Mouse (Mus musculus): ENCODE measurements at regions not wholly inside any gene's neighbourhood (a gene's known extent, or its start where the extent isn't known, plus 50 kb on each side); places are given as distances from the start of the nearest gene placed in this dataset.
A peak's percentile ranks its signal among the peaks of the same experiment; 100 is the strongest.

- TF ChIP-seq POLR2A (IDR thresholded peaks at IDR 0.05; ENCODE audit: insufficient read depth, low read depth, low read length) (no peak), CTCF (IDR thresholded peaks at IDR 0.05; ENCODE audit: insufficient read depth, low read depth, low read length) (no peak)
- Histone ChIP-seq H3K4me3 (ENCODE audit: insufficient read depth, low read depth, low read length) (no peak overlapping the region), H3K27ac (ENCODE audit: insufficient read depth, low read depth, low read length) (no peak overlapping the region), H3K4me1 (ENCODE audit: control insufficient read depth, insufficient read depth, low read length) (peaks cover 4% of the 10 kb centered on the region)
- 64% methylated on average over 10 of the region's 10 CpGs for WGBS
These were observed 100.2 kb upstream of the Pgrmc2 start for GRCm38 (mm10) chr3:41182900-41183595.

DNA sequence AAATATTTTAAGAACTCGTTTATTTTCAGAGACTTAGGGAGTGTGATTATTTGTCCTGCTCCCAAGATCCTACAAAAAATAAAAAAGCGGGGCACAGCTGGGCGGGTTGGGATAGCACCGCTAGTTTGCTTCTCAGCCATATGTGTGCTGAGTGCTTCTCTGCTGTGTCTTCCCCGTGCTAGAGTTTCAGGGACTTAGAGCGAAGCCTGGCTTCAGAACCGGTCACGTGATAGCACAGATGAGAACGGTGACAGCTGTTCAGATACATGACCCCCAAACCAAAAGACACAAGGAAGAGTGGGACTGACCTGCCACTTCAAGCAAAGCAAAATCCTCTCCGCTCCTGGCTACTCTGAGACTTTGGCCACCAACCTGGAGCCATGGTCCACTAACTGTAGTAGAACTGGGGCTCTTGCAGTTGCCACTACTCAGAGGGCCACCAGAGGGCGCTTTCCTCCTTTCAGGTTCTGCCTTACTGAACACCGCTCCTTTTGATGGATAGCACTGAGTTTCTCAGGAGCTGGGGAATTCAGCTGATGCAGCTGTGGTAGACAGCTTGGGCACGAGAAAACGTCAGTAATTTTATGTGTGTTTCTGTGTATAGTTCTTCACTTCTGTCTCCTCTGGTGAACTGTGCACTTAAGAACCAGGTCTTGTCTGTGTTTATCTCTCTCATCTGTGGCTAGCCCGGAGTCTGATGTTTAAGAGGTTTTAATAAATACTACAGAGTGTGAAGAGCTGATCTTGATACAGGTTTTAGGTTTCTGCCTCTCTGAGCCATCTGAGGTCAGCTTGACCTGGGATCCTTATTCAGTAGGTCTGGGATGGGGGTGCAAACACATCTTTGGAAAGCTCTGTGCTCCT, 99.4 kb upstream of the Pgrmc2 start:
- peak; percentile 74 for TF ChIP-seq CTCF (IDR thresholded peaks at IDR 0.05; ENCODE audit: insufficient read depth, low read depth, low read length)
- no peak for TF ChIP-seq POLR2A (IDR thresholded peaks at IDR 0.05; ENCODE audit: insufficient read depth, low read depth, low read length)
- peaks cover 4% of the 10 kb centered on the region for H3K4me1 ChIP-seq (ENCODE audit: control insufficient read depth, insufficient read depth, low read length)
- 53% methylated on average over 15 of the region's 15 CpGs for whole genome bisulfite sequencing
- no peak overlapping the region for H3K4me3 ChIP-seq (ENCODE audit: insufficient read depth, low read depth, low read length)
- H3K27ac ChIP-seq (ENCODE audit: insufficient read depth, low read depth, low read length) = no peak overlapping the region

DNA sequence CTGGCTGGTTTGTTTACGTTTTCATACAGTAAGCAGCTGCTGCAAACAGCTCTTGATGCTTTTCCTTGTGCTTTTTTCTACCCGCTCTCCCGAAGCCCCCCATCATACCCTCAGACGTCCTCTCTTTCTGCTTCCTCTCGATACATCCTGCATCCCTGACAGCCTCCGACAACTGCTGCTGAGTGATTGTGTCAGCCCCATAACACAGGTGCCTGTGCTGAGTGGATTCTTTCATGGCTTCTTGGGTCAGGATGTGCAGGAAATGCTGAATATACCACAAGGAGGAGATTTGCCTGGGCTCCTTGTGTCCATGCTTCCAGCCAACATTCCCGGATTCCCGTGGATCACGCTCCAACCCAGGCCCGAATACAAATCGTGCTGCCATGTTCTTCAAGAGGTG, 98.6 kb upstream of the Pgrmc2 start:
- TF ChIP-seq CTCF (IDR thresholded peaks at IDR 0.05; ENCODE audit: insufficient read depth, low read depth, low read length) (no peak), POLR2A (IDR thresholded peaks at IDR 0.05; ENCODE audit: insufficient read depth, low read depth, low read length) (no peak)
- 92% methylated on average over 11 of the region's 11 CpGs for WGBS
- Histone ChIP-seq H3K27ac (ENCODE audit: insufficient read depth, low read depth, low read length) (no peak overlapping the region), H3K4me1 (ENCODE audit: control insufficient read depth, insufficient read depth, low read length) (peaks cover 4% of the 10 kb centered on the region), H3K4me3 (ENCODE audit: insufficient read depth, low read depth, low read length) (no peak overlapping the region)

DNA sequence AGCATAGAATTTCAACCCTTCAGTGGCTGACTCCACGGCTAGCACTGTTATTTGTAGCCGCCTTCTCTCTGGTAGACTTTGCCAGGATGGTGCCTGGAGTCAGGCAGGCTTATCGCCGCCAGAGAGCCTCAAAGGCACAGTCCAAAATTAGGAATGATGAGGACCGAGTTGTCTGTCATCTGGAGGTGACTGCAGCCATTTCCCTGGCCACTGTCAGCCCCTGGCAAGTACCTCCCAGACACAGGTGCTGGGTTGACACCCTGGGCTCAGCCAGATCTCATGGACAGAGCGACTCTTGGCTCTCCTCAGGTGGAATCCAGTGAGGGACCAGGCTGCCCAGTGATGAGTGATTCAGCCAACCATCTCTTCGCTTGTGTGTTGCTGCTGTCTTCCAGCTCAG, 98.1 kb upstream of the Pgrmc2 start:
- no peak overlapping the region for H3K4me3 ChIP-seq (ENCODE audit: insufficient read depth, low read depth, low read length)
- TF ChIP-seq CTCF (IDR thresholded peaks at IDR 0.05; ENCODE audit: insufficient read depth, low read depth, low read length) (no peak), POLR2A (IDR thresholded peaks at IDR 0.05; ENCODE audit: insufficient read depth, low read depth, low read length) (no peak)
- H3K4me1 ChIP-seq (ENCODE audit: control insufficient read depth, insufficient read depth, low read length) = peaks cover 4% of the 10 kb centered on the region
- WGBS = 88% methylated on average over 7 of the region's 7 CpGs
- H3K27ac ChIP-seq (ENCODE audit: insufficient read depth, low read depth, low read length) = no peak overlapping the region

DNA sequence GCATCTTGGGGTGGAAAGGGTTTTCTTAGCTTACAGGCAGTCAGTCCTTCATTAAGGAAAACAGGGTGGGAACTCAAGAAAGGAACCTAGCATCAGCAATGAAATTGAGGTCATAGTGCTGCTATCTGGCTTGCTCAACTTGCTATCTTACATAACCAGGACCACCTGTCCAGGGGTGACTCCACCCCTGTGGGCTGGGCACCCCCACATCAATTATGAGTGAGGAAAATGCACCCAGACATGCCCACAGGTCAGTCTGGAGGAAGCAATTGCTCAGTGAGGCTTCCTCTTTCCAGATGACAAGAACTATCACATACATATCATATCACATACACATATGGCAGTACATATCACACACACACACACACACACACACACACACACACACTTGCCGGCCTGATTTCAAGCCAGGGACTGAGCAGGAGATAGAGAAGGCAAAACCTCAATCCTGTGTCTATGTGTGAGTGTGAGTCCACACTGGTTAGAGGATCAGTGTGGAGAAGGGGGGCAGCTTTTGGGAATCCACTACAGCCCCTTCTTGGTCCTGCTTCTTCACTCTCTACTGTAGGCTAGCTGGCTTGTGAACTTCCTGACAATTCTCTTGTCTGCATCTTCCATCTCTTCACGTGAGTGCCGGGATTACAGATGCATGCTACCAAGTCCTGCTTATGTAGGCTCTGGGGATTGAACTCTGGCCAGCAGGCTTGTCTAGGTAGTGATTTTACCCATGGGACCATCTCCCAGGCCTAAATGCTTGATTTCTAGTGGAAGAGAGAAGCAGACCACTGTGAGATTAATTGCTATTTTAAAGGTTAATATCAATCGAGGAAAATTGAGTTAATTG, 96.4 kb upstream of the Pgrmc2 start:
- peaks cover 4% of the 10 kb centered on the region for H3K4me1 ChIP-seq (ENCODE audit: control insufficient read depth, insufficient read depth, low read length)
- no peak overlapping the region for H3K4me3 ChIP-seq (ENCODE audit: insufficient read depth, low read depth, low read length)
- 85% methylated on average over 4 of the region's 4 CpGs for WGBS
- TF ChIP-seq CTCF (IDR thresholded peaks at IDR 0.05; ENCODE audit: insufficient read depth, low read depth, low read length) (no peak), POLR2A (IDR thresholded peaks at IDR 0.05; ENCODE audit: insufficient read depth, low read depth, low read length) (no peak)
- H3K27ac ChIP-seq (ENCODE audit: insufficient read depth, low read depth, low read length) = no peak overlapping the region

- Histone ChIP-seq H3K27ac (ENCODE audit: insufficient read depth, low read depth, low read length) (no peak overlapping the region), H3K4me3 (ENCODE audit: insufficient read depth, low read depth, low read length) (no peak overlapping the region), H3K4me1 (ENCODE audit: control insufficient read depth, insufficient read depth, low read length) (no peaks in the 10 kb centered on the region)
- TF ChIP-seq POLR2A (IDR thresholded peaks at IDR 0.05; ENCODE audit: insufficient read depth, low read depth, low read length) (no peak), CTCF (IDR thresholded peaks at IDR 0.05; ENCODE audit: insufficient read depth, low read depth, low read length) (no peak)
These were observed 94.3 kb upstream of the Pgrmc2 start for GRCm38 (mm10) chr3:41177124-41177523.

DNA sequence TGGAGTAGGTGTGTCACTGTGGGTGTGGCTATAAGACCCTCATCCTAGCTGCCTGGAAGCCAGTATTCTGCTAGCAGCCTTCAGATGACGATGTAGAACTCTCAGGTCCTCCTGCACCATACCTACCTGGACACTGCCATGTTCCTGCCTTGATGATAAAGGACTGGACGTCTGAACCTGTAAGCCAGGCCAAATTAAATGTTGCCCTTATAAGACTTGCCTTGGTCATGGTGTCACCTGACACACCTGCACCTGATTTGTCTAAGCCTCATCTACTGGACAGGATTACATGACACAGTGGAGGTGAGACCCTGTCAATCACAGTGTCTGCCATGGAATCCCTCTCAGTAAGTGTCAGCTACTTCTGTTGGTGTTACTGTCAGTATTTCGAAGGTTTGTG, 92.5 kb upstream of the Pgrmc2 start:
- Histone ChIP-seq H3K4me3 (ENCODE audit: insufficient read depth, low read depth, low read length) (no peak overlapping the region), H3K4me1 (ENCODE audit: control insufficient read depth, insufficient read depth, low read length) (no peaks in the 10 kb centered on the region), H3K27ac (ENCODE audit: insufficient read depth, low read depth, low read length) (no peak overlapping the region)
- 92% methylated on average over 3 of the region's 3 CpGs for WGBS
- no peak for TF ChIP-seq POLR2A (IDR thresholded peaks at IDR 0.05; ENCODE audit: insufficient read depth, low read depth, low read length)
- no peak for TF ChIP-seq CTCF (IDR thresholded peaks at IDR 0.05; ENCODE audit: insufficient read depth, low read depth, low read length)

DNA sequence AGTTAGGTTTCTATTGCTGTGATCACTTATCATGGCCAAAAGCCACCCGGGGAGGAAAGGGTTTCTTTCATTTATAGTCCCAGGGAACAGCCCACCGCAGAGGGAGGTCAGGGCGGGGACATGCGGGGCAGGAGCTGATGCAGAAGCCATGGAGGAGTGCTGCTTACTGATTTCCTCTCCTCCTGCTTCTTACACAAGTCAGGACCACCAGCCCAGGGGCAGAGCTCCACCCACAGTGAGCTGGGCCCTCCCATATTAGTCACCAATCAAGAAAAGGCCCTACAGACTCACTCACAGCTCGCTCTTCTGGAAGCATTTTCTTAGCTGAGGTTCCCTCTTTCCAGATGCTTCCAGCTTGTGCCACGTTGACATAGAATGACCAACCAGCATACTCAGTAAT, 90.7 kb upstream of the Pgrmc2 start:
- WGBS = 71% methylated on average over 6 of the region's 6 CpGs
- no peak overlapping the region for H3K4me3 ChIP-seq (ENCODE audit: insufficient read depth, low read depth, low read length)
- no peak for TF ChIP-seq CTCF (IDR thresholded peaks at IDR 0.05; ENCODE audit: insufficient read depth, low read depth, low read length)
- no peak for TF ChIP-seq POLR2A (IDR thresholded peaks at IDR 0.05; ENCODE audit: insufficient read depth, low read depth, low read length)

More for the DNA sequence above, 90.7 kb upstream of the Pgrmc2 start:
- no peaks in the 10 kb centered on the region for H3K4me1 ChIP-seq (ENCODE audit: control insufficient read depth, insufficient read depth, low read length)
- H3K27ac ChIP-seq (ENCODE audit: insufficient read depth, low read depth, low read length) = no peak overlapping the region
